Mouse (Mus musculus): ENCODE measurements around the gene Ttc21b.
"Not testable (repeated sequence)": the region's sequence is repeated elsewhere in the genome, so short reads cannot be mapped to it uniquely, and the experiment has no call there.

Ttc21b gene

GRCm38 (mm10) chr2:66256220-66257131 lies at the start of gene Ttc21b:
TSS of gene Ttc21b (minus strand) at chr2:66256617.
- peak; percentile 97 for DNase-seq

- DNase-seq, result no peak
These were observed 16.1 kb upstream of the Ttc21b start for GRCm38 (mm10) chr2:66272551-66272950.

GRCm38 (mm10) chr2:66244013-66244412 lies 12.4 kb downstream of the Ttc21b start:
- DNase-seq, result no peak

- DNase-seq, result peak; percentile 12
These were observed 16.1 kb downstream of the Ttc21b start for GRCm38 (mm10) chr2:66240334-66240733.

GRCm38 (mm10) chr2:66238886-66239285 lies 17.5 kb downstream of the Ttc21b start:
- no peak for DNase-seq

- DNase-seq, result no peak
These were observed 35.5 kb downstream of the Ttc21b start for GRCm38 (mm10) chr2:66220954-66221353.

GRCm38 (mm10) chr2:66209875-66210274 lies 46.5 kb downstream of the Ttc21b start:
- DNase-seq, result no peak

- DNase-seq, result no peak
These were observed 47.1 kb downstream of the Ttc21b start for GRCm38 (mm10) chr2:66209353-66209752.

- no peak for DNase-seq
These were observed 49.6 kb downstream of the Ttc21b start for GRCm38 (mm10) chr2:66206796-66207195.

GRCm38 (mm10) chr2:66204218-66204617 lies 52.2 kb downstream of the Ttc21b start:
- no peak for DNase-seq

GRCm38 (mm10) chr2:66200195-66200594 lies 56.2 kb downstream of the Ttc21b start:
- no peak for DNase-seq

- DNase-seq, result no peak
These were observed 64.7 kb downstream of the Ttc21b start for GRCm38 (mm10) chr2:66191691-66192100.

- no peak for DNase-seq
These were observed 66.3 kb downstream of the Ttc21b start for GRCm38 (mm10) chr2:66190157-66190556.

- DNase-seq, result not testable (repeated sequence)
These were observed 67.2 kb downstream of the Ttc21b start for GRCm38 (mm10) chr2:66189197-66189596.

GRCm38 (mm10) chr2:66187520-66187919 lies 68.9 kb downstream of the Ttc21b start:
- no peak for DNase-seq

GRCm38 (mm10) chr2:66184431-66185164 lies 71.8 kb downstream of the Ttc21b start:
- no peak for DNase-seq

GRCm38 (mm10) chr2:66180293-66180692 lies 76.1 kb downstream of the Ttc21b start:
- no peak for DNase-seq

- DNase-seq, result no peak
These were observed 76.6 kb downstream of the Ttc21b start for GRCm38 (mm10) chr2:66179782-66180181.

GRCm38 (mm10) chr2:66178848-66179215 lies 77.6 kb downstream of the Ttc21b start:
- no peak for DNase-seq

- DNase-seq, result no peak
These were observed 78.2 kb downstream of the Ttc21b start for GRCm38 (mm10) chr2:66177886-66178847.

- DNase-seq, result no peak
These were observed 79.4 kb downstream of the Ttc21b start for GRCm38 (mm10) chr2:66177017-66177416.

GRCm38 (mm10) chr2:66173134-66173533 lies 83.3 kb downstream of the Ttc21b start:
- no peak for DNase-seq

- DNase-seq, result no peak
These were observed 84.8 kb downstream of the Ttc21b start for GRCm38 (mm10) chr2:66171643-66172042.
